Mouse (Mus musculus) left cerebral cortex, adult 11 months (tissue): ENCODE measurements at regions not wholly inside any gene's neighbourhood (a gene's known extent, or its start where the extent isn't known, plus 50 kb on each side); places are given as distances from the start of the nearest gene placed in this dataset.

Source experiments
- DNase-seq: peaks from one replicate; pipeline ENCODE4 v3.0.0; 2022; ENCODE audit warnings: low spot score

DNA sequence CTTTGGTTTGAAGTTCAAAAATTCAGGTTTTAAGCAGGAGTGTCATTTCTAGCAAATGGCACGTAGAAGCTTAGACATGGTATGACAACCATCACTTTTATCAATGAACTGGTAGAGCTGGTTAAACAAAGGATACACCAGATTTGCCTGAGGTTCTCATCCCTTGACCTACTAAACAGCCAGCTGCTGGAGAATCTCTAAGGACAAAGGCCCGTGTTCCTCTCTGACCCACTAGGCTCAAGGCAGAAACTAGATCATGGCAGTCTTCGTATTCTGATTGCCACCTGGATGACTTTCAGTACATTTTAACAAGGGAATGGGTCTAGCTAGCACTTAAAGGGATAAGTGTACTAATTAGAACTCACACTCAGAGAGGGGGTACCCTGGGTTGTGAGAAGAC lies 155.2 kb upstream of the Bcl6 start:
- no peak for DNase-seq

DNA sequence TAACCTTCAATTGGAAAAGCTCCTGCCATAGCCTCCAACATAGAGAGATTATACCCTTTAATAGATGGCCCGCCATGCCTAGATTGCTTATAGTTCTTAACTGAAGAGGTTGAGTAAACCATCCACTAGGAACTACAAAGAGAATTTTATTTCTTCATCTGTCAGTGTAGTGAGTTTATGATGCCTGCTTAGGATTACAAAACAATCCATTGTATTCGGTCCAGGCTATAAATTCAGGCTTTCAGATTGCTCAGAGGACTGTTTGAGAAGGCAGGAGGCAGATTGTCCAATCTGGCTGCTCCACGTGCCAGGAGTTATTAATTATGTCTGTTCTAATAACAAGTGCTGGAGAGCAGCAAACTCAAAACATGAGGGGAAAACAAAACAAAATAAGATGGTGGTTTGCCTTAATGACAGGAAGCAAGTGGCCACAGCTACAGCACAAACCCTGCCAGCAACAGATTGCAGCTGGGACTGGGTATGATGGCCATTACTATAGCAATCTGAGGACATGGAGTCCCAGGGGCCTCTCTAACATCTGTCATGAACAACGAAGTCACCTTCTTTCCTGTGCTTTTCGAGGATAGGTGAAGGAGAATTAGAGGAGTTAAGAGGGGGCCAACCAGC lies 154.4 kb upstream of the Bcl6 start:
- no peak for DNase-seq

DNA sequence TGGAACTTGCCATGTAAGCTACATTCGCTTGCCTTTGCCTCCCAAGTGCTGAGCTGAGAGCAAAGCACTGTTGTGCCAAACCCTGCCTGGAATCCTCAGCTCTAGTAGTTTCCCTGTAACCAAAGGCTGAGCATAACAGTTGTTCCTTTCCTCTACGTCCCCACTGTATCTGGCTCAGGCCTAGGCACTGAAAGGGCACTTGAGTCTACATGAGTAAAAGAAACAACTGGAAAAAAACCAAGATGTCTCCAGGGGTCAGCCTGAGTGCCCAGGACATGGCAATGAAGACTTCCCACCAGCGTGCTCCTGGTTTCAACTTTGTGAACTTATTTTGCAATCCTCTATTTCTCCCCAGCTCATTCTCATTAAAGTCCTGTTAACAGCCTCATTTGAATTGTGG lies 150.5 kb upstream of the Bcl6 start:
- DNase-seq = no peak

DNA sequence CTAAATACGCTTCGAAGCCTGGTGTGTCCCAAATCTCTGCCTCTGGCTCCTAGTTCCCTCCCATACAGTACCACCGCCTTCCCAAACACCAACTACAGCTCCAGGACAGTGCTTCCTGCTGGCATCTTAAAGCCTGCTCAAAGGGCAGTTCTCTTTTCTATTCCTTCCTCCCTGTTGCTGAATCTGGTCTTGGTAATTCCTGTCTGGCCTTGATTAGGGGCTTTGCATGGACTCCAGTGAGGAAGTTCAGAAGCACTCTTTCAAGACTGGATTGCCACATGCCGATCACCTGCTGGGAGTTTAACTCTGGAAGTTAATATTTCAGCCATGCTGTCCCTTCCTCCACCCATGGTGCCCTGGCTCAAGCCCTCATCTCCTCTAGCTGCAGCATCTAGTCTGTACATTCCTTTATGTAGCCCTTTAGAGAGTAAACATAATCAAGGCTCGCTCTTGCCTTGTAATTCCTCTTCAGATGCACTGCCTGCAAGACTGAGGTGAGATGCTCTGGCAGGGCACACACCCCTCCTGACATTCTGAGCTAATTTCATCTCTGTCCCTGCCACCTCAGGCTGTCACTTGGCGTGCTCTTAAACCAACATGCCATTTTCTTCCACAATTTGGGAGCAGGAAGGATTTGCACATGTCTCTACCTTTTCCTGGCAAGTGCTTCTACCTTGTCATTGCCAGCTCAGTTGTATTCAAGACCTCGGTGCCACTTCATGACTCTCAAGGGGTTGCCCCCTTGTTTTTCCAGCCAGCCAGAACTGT lies 148.8 kb upstream of the Bcl6 start:
- no peak for DNase-seq

DNA sequence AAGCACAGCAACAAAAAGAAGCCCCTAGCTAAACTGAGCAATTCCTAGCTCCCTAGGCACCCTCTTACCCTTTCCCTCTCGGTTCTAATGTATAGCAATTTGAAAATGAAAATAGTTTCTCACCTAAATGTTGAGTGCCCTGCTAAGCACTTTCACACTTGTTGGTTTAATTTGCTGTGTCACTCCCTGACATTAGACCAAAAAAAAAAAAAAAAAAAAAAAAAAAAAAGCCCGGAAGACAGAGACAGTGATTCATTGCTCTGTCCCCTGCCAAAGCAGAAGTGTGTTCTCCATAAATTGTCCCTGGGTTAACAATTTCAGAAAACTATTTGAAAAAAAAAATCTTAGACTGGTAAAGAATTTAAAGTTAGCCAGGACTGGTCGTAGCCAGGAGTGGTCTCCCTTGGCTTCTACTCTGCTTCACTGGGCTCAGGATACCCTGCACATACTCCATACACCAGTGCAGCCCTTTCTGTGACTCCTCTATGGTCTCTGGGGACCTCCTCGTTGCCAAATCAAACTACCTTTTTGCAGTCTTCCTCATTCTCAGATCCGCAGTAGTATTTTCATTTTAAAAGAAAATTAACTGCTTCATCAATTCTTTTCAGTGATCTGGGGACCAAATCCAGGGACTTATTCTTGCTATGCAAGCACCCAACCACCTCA lies 148.0 kb upstream of the Bcl6 start:
- DNase-seq = no peak

DNA sequence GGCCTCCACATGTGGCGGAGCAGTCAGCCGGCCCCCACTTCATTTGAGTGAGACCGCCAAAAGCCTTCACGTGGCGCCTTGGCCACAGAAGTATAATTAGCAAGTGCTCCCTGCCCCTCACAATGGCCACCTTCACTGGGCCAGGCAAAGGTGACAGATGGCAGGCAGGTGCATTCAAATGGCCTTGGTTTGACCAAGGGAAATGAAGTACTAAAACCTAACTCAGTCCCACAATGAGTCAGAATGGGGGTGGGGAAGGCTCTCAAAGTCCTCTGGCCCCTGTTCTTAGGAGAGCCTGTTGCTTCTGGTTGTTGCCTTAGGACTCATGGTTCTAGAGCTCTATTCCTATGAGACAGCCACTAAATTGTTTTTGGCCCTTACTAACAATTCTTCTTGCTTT lies 147.2 kb upstream of the Bcl6 start:
- DNase-seq = no peak

DNA sequence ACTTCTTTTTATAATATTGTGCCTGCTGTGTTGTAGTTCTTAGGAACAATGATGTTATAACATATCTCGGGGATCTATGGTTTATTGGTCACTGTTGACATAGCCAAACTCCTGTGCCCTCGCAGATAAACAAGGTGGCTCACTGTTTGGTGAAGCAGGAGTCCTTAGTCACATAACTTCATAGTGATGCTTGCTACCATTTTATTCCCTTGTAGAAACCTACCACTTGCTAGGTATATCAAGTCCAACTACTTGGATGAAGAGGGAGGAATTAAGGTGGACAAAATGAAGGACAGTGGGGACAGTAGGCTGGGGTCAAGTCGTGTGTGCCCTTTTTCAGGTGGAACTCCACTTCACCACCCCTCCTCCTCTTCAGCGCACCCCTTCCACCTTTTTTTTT lies 146.7 kb upstream of the Bcl6 start:
- no peak for DNase-seq

DNA sequence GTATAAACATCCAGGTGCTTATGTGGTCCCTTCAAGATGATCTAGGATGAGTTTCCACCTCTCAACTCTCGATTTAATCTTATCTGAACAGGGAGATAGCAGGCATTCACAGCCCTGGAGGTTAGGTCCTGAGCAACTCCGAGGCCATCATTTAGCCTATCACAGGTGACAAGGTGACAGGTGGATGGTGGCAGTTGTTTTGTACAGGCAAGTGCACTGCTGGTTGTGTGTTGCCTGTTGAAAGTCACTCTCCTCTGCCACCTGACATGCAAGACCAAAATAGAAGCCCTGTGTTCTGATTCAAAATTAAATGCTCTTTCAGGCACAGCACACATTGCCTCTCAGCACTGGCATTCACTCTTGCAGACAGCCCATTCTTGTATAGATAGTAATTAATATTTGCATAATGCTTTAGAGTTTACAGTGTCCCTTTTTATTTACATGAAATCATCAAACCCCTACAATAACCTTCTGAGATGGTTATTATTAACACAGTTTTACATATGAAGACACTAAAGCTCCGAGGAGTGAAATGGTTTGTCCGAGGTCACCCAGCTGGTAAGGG lies 145.9 kb upstream of the Bcl6 start:
- no peak for DNase-seq

DNA sequence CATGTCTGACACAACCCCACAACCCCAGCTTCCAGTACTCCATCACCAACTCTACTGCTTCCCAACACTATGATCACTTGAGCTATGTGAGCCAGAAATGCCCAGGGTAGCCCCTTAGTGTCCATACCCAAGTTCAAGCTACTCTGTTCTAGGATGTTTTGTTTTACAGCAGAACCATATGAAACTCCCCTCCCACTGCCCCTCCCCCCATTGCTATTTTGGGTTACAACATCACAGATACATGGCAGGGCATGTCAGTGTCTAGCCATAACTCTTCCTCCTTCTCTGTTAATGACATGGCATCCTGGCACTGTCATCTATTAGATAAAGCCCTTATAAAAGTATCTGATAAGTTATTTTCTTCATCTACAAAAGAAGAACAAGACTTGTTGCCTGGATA lies 142.0 kb upstream of the Bcl6 start:
- no peak for DNase-seq

DNA sequence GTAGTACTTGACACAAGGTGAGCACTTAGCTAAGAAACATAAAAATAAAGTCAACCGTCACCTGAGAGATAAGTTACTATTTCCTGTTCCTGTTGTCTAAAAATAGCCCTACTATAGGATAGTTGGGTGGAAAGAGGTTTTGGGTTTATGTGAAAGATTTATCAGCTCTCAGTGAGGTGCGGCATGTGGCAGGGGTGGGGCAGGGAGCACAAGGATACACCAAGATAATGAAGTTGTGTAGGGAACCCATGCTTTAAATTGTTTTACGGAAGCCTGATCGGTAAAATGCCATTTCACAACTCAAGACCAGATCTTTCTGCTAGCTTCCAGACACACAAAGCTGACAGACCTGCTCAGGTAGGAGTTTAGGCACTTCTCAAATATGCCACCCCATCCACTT lies 141.0 kb upstream of the Bcl6 start:
- no peak for DNase-seq

DNA sequence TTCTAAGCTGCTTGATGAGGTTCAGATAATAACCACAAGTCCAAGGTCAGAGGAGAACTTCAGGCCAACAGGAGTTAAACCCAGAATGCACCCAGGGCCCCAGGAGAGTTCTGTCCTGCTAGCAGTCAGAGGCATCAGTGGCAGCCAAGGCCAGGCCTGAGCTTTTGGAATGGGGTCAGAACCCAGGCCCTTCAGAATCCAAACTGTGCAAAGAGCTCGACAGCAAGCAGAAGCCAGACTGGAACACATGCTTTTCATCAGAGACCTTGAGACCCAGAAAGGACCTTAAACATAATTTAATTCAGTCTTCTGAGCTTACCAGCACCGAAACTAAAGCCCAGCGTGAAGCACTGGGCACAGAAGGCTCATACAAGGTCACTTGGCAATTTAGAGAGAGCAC lies 139.9 kb upstream of the Bcl6 start:
- DNase-seq = no peak

DNA sequence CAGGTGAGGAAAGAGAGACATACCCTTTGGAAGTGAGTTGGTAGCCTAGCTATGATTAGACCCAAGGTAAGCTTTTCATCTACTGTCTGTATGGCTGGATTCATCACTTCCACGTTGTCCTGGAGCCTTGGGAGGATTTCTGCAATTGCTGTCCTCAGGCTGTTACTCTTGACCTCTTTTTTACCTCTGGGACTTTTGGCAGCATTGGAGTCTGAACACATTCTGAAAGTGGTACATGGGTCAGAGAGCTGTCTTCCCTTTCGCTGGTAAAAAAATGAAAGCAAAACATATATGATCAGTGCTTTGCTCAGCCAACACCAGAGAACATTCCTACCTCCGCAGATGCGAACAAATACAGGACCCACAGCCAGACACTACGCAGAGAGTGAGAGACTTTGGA lies 136.1 kb upstream of the Bcl6 start:
- no peak for DNase-seq

DNA sequence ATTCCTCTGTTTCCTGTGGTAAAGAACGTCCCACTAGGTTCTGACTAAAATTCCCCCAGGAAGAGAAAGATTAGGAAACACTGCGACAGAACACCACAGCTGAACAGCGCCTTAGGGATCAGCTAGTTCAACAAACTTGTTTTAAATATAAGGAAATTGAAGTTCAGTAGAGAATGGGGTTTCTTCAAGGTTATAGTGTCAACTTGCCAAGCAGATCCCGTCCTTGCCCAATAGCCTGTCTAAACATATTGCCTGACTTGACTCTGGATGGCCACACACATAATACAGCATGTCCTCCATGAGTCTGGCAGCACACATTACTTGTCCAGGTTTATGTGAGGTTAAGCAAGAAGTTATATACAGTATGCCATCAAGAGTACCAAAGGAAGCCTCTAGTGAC lies 135.4 kb upstream of the Bcl6 start:
- DNase-seq = no peak

DNA sequence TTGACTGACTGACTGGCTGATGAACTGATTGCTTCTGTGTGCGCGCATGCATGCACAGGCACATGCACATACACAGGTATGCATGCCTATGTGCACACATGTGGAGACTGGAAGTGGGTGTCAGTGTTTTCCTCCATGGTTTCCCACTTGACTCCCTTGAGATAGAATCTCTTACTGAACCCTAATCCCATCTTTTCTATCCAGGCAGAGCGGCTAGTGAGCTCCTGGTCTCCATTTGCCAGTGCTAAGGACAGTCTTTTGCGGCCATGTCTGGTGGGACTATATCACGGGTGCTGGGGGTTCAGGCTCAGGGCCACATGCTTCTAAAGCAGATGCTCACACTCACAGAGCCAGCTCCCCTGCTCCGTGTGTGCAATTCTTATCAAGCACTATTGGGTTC lies 133.0 kb upstream of the Bcl6 start:
- no peak for DNase-seq

DNA sequence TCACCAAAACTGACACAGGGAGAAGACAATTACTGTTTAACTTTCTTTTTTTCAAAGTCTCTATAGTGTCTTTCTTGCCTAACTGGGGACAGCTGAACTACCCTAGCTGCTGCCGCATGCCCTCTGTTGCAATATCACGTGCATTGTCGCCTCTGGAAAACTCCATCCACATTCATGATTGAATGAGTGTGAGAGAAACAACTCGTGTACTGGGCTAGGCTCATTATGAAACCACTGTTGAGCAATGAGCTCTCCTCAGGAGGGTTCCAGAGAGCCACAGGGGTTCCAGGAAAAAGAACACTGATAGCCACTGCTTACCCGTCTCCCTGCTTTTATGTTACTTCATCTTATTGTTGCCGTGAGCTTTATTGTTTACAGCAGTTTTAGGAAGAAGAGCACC lies 132.2 kb upstream of the Bcl6 start:
- DNase-seq = no peak

DNA sequence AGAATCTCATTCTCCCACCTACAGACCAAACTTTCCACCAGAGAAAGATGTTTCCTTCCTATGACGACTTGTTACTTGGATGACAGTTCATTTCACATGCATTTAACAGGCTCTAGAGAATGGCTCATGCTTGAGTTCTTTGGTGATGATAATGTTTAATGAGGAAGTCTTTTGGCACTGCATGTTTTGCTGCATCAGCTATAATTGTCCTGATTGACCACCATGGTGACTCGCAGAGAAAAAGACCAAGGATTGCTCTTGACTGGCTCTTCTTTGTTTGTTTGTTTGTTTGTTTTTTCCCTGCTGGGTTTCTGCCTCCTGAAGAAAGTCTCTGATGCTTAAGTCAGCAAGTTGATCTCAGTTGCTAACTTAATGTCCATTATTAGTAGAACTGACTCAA lies 129.8 kb upstream of the Bcl6 start:
- DNase-seq = no peak

DNA sequence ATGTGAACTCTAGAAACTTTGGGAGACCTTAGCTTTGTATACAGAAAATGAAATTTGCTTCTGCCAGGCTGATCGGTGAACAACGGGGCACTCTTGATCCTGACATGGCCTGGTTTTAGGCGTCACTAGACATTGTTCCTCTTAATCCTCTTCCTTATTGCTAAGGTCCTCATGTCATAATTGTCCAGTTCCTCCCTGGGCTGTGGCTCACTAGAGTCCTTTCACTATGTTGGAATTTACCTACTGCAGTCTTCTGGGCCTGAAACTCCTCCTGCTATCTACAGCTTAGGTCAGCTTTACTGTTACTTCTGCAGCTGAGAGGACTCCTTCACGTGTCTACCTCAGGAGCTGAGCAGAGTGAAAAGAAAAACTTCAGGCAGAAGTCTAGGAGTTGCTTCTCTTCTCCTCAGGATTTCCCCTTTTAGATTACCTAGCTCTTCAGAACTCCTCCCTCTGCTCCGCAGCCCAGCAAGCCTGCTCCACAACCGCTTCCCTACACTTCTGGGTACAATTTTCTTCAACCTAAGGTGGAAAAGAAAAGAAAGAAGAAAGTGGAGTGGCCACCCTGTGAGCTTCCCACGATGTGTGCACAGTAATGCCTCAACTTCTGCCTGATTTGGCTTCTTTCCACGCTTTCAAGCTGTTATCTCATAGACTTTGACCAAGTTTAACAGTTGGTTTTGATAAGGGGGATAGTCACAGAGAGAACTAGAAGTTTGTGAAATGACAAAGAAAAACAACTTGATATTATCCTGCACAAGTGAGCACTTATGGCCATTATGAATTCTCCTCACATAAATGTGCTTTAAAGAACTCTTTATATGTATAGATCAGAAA lies 114.4 kb upstream of the Bcl6 start:
- DNase-seq = no peak

DNA sequence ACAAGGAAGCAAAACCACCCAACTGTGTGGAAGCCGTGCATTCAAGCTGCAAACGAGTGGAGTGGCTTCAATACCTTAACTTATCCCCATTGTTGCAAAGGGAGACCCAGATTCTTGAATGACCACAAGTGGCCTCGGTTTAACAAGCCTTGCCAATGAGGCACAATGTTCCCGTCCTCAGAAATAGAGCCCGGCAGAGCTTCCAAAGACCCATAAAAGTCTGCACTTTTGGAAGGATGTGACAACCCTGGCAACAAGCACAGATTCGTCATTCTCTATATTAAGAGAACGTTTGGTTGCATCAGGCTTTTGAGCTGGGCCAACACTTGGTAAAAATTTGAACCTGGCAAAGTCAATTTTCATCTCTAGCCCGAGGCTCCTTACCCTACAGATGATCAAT lies 108.9 kb upstream of the Bcl6 start:
- no peak for DNase-seq

DNA sequence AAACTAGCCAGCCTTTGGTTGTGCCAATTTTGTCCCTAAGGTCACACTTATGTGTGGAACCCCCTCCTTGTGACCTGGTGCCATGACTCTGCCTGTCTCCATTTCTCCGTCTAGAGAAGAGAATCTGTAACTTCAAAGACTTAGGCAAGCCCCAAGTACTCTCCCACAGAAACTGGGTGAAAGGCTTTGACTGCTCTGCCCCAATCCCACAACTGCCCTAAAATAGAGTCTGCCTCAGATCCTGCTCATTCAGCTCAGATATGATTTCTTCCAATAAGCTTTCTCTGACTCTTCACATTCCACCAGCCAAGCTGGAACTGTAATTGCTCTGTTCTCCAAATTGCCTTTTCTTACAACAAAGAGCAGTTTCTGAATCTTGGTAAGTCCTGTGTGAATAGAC lies 107.4 kb upstream of the Bcl6 start:
- DNase-seq = no peak

DNA sequence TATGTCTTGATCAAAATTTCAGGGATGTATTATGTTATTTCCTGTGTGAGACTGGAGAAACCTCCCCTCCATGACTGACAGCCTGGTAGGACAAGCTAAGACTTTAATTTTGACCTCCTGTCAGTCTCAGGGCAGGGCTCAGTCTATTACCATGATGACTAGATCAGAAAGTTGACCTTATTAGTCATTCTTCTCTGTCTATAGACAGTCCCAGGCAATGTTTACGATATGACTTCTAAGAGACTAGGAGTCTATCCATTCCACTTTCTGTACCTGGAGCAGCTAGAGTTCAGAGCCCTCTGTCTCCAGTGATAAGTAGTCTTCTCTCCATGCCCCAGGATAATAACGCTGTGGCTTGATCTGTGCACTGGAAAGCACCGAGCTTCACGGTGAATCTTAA lies 107.0 kb upstream of the Bcl6 start:
- no peak for DNase-seq

DNA sequence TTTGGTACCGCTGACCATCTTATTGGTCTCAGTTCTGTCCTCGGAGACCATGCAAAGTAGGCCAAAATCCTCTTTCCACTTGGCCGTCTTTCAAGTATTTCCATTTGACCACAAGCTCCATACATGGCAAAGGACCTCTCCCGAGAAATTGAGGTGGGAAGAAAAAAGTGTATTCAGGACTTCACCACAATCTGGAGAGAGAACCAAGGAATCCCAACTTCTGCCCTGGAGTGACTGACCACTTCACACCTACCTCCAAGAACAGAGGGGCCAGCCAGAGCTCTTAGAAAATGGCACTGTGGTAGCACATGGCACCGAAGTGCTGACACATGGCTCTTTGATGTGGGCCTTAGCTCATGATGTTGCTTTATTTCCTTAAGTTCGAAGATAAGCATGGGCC lies 105.9 kb upstream of the Bcl6 start:
- no peak for DNase-seq

DNA sequence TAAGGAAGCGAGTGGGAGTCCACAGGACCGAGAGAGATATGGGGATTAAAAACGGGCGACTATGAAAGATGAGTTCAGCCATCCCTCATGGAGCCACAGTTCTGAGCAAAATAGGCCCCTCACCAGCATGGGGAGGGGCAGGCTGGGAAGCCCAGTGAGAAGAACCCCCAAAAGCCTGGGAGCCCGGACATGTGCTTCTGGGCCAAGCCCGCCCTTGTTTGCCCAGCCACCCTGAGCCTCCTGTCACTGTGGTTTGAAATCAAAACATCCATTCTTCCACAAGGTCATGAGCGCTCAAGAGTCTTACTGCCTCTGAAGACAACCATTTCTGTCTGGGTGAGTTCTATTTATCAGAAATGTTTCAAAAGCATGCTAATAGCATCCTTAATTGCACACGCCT lies 105.0 kb upstream of the Bcl6 start:
- no peak for DNase-seq
